Mouse (Mus musculus): Measurements from ENCODE around the gene Rhoj. TPM values are rescaled to one million over a fixed set of nuclear protein-coding genes. Genes with fewer than 3 reads are reported as not detected.

Gene Rhoj
- total and polyA plus RNA-seq, 2 experiments from 2014 or later = 18.9 to 37.6 TPM

- peaks cover 12% of the 10 kb centered on the region for H3K36me3 ChIP-seq (ENCODE audit: insufficient read depth, low read length)
- DNase-seq (ENCODE audit: low spot score) (no peak), ATAC-seq (0 out of 2 replicates have a peak, but pooled peaks have one; percentile 18)
- TF ChIP-seq CTCF (IDR thresholded peaks at IDR 0.05; ENCODE audit: low read depth) = no peak
- H3K9me3 ChIP-seq (ENCODE audit: low read length) = no peaks in the 10 kb centered on the region
- no peaks in the 10 kb centered on the region for H3K4me1 ChIP-seq (ENCODE audit: insufficient read depth, low read length)
- 78% methylated on average over 14 of the region's 14 CpGs for WGBS
- no peak overlapping the region for H3K4me3 ChIP-seq (ENCODE audit: low read length)
- no peak overlapping the region for H3K4me2 ChIP-seq (ENCODE audit: low read depth, low read length)
- no peak overlapping the region for H3K27ac ChIP-seq
- H3K27me3 ChIP-seq (ENCODE audit: insufficient read depth, low read length) = no peaks in the 10 kb centered on the region
- H3K9ac ChIP-seq (replicated peaks; ENCODE audit: low read length) = no peak overlapping the region
These were observed 141.9 kb downstream of the Rhoj start for GRCm38 (mm10) chr12:75450011-75450410.

DNA sequence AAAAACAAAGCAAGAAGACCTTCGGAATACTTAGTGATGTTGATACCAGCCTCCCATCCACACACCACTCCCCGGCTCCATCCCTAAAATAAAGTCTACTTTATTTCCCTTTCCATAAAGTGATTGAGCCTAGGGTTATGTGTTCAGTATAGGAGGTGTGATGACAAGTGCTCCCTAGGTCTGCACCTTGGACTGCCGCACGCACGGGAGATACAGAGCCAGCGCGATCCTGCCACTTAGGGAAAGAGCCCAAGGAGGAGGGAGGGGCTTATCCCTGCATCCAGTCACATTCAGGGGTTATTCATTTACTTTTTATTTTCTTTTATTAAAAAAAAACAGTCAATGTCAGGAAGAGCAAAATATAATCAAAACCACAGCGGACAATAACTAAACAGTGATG is 142.5 kb downstream of the Rhoj start:
- no peaks in the 10 kb centered on the region for H3K9me3 ChIP-seq (ENCODE audit: low read length)
- H3K4me1 ChIP-seq (ENCODE audit: insufficient read depth, low read length) = no peaks in the 10 kb centered on the region
- no peak for ATAC-seq
- H3K27ac ChIP-seq = no peak overlapping the region
- WGBS = 87% methylated on average over 8 of the region's 8 CpGs
- H3K4me3 ChIP-seq (ENCODE audit: low read length) = no peak overlapping the region
- DNase-seq (ENCODE audit: low spot score) = no peak
- H3K9ac ChIP-seq (replicated peaks; ENCODE audit: low read length) = no peak overlapping the region
- H3K36me3 ChIP-seq (ENCODE audit: insufficient read depth, low read length) = peaks cover 12% of the 10 kb centered on the region
- no peak overlapping the region for H3K4me2 ChIP-seq (ENCODE audit: low read depth, low read length)
- TF ChIP-seq CTCF (IDR thresholded peaks at IDR 0.05; ENCODE audit: low read depth) = no peak
- H3K27me3 ChIP-seq (ENCODE audit: insufficient read depth, low read length) = no peaks in the 10 kb centered on the region

Other genes with a start within 250 kb of the Rhoj start
- 7.4 and 7.5 TPM in 2 replicates for gene Kcnh5, start 131.0 kb upstream of the Rhoj start, total RNA-seq (2014; rRNA removed)
- 2.7 and 3.1 TPM in 2 replicates for gene Kcnh5, start 131.0 kb upstream of the Rhoj start, polyA plus RNA-seq (2015; fragmentation: Nextera tagmentation; extraction: Ambion mirVana)
- not detected in 2 replicates for gene Gphb5, start 108.5 kb downstream of the Rhoj start, total RNA-seq (2014; rRNA removed)
- gene Gphb5, start 108.5 kb downstream of the Rhoj start, polyA plus RNA-seq (2015; fragmentation: Nextera tagmentation; extraction: Ambion mirVana) = not detected in 2 replicates